Mouse (Mus musculus) heart, adult 2 months (tissue): ENCODE results near the gene Ushbp1. TPM values are rescaled to one million over a fixed set of nuclear protein-coding genes. Genes with fewer than 3 reads are reported as not detected.

Source experiments
- polyA plus RNA-seq: library from polyadenylated mRNA; depleted of rRNA; stranded (reverse); fragments of >200 nt; gene quantifications from 2 replicates; pipeline ENCODE4 v1.2.3, GENCODE M21; 2012; rRNA removed
- total RNA-seq, 2 experiments: library from RNA; stranded (reverse); gene quantifications; 2 replicates each; pipeline ENCODE4 v1.2.3; 2021

The Ushbp1 gene
- total and polyA plus RNA-seq, 3 experiments: 22.9 to 71.7 (median 23.9) TPM

Other genes starting within 250 kb of the Ushbp1 start
- 10 to 100 TPM; 20.1 to 22.8 TPM for gene Myo9b, start 123.1 kb downstream of the Ushbp1 start, total RNA-seq
- gene Myo9b, start 123.1 kb downstream of the Ushbp1 start, polyA plus RNA-seq: 15.0 and 15.9 TPM in 2 replicates
- 10 to 100 TPM; 24.2 to 29.0 TPM for gene Haus8, start 122.9 kb downstream of the Ushbp1 start, total RNA-seq
- gene Haus8, start 122.9 kb downstream of the Ushbp1 start, polyA plus RNA-seq: 11.9 and 12.1 TPM in 2 replicates
- 100 to 1,000 TPM; 140 to 169 TPM for gene Use1, start 29.0 kb downstream of the Ushbp1 start, total RNA-seq
- 112 and 120 TPM in 2 replicates for gene Use1, start 29.0 kb downstream of the Ushbp1 start, polyA plus RNA-seq
- gene Ocel1, start 24.5 kb downstream of the Ushbp1 start, total RNA-seq: 10 to 100 TPM; 12.4 to 15.2 TPM
- 8.0 and 9.1 TPM in 2 replicates for gene Ocel1, start 24.5 kb downstream of the Ushbp1 start, polyA plus RNA-seq
- gene Nr2f6, start 13.8 kb downstream of the Ushbp1 start, total RNA-seq: 10 to 100 TPM; 47.6 to 56.7 TPM
- 53.9 and 63.2 TPM in 2 replicates for gene Nr2f6, start 13.8 kb downstream of the Ushbp1 start, polyA plus RNA-seq
- gene Babam1, start 1.1 kb upstream of the Ushbp1 start, total RNA-seq: 10 to 100 TPM; 62.8 to 70.2 TPM
- gene Babam1, start 1.1 kb upstream of the Ushbp1 start, polyA plus RNA-seq: 88.7 and 91.3 TPM in 2 replicates
- gene Ankle1, start 10.2 kb upstream of the Ushbp1 start, total RNA-seq: not detected
- gene Ankle1, start 10.2 kb upstream of the Ushbp1 start, polyA plus RNA-seq: 0.15 and 0.31 TPM in 2 replicates
- gene Abhd8, start 67.9 kb upstream of the Ushbp1 start, total RNA-seq: 10 to 100 TPM; 25.8 to 26.5 TPM
- gene Abhd8, start 67.9 kb upstream of the Ushbp1 start, polyA plus RNA-seq: 30.4 and 38.3 TPM in 2 replicates
- gene Mrpl34, start 69.2 kb upstream of the Ushbp1 start, total RNA-seq: 100 to 1,000 TPM; 120 to 128 TPM
- 81.7 and 153 TPM in 2 replicates for gene Mrpl34, start 69.2 kb upstream of the Ushbp1 start, polyA plus RNA-seq
- 10 to 100 TPM; 30.4 to 31.8 TPM for gene Dda1, start 73.4 kb upstream of the Ushbp1 start, total RNA-seq
- gene Dda1, start 73.4 kb upstream of the Ushbp1 start, polyA plus RNA-seq: 51.8 and 51.9 TPM in 2 replicates
- 10 to 100 TPM; 15.6 to 16.3 TPM for gene Ano8, start 90.2 kb upstream of the Ushbp1 start, total RNA-seq
- 15.3 and 18.4 TPM in 2 replicates for gene Ano8, start 90.2 kb upstream of the Ushbp1 start, polyA plus RNA-seq
- gene Gtpbp3, start 92.3 kb upstream of the Ushbp1 start, total RNA-seq: 10 to 100 TPM; 16.6 to 20.5 TPM
- gene Gtpbp3, start 92.3 kb upstream of the Ushbp1 start, polyA plus RNA-seq: 18.4 and 19.8 TPM in 2 replicates
- gene Plvap, start 116.0 kb upstream of the Ushbp1 start, total RNA-seq: 10 to 100 TPM; 22.1 to 28.3 TPM
- gene Plvap, start 116.0 kb upstream of the Ushbp1 start, polyA plus RNA-seq: 37.2 and 42.9 TPM in 2 replicates
- not detected for gene Ccdc194, start 129.9 kb upstream of the Ushbp1 start, total RNA-seq
- 0.10 and 0.23 TPM in 2 replicates for gene Ccdc194, start 129.9 kb upstream of the Ushbp1 start, polyA plus RNA-seq
- gene Bst2, start 141.7 kb upstream of the Ushbp1 start, total RNA-seq: 10 to 100 TPM; 17.4 to 18.1 TPM
- gene Bst2, start 141.7 kb upstream of the Ushbp1 start, polyA plus RNA-seq: 69.8 and 85.9 TPM in 2 replicates
- gene Mvb12a, start 147.1 kb upstream of the Ushbp1 start, total RNA-seq: 10 to 100 TPM; 27.0 to 29.7 TPM
- gene Mvb12a, start 147.1 kb upstream of the Ushbp1 start, polyA plus RNA-seq: 51.6 and 53.7 TPM in 2 replicates
- under 1 TPM in 1 of 2 experiments, not detected in 1; 0.16 TPM for gene Tmem221, start 163.1 kb upstream of the Ushbp1 start, total RNA-seq
- 0.29 and 0.51 TPM in 2 replicates for gene Tmem221, start 163.1 kb upstream of the Ushbp1 start, polyA plus RNA-seq
- gene Nxnl1, start 170.8 kb upstream of the Ushbp1 start, total RNA-seq: under 1 TPM; 0.14 to 0.18 TPM
- gene Nxnl1, start 170.8 kb upstream of the Ushbp1 start, polyA plus RNA-seq: 0.12 TPM in 1 of 2 replicates, not detected in the other
- 100 to 1,000 TPM; 159 to 191 TPM for gene Slc27a1, start 173.1 kb upstream of the Ushbp1 start, total RNA-seq
- 227 and 281 TPM in 2 replicates for gene Slc27a1, start 173.1 kb upstream of the Ushbp1 start, polyA plus RNA-seq
- gene Pgls, start 196.4 kb upstream of the Ushbp1 start, total RNA-seq: 10 to 100 TPM; 58.6 to 66.3 TPM
- 53.2 and 80.4 TPM in 2 replicates for gene Pgls, start 196.4 kb upstream of the Ushbp1 start, polyA plus RNA-seq
- under 1 TPM; 0.78 to 0.82 TPM for gene Fam129c, start 201.8 kb upstream of the Ushbp1 start, total RNA-seq
- gene Fam129c, start 201.8 kb upstream of the Ushbp1 start, polyA plus RNA-seq: 1.7 and 2.4 TPM in 2 replicates
- 10 to 100 TPM; 39.3 to 39.6 TPM for gene Colgalt1, start 215.2 kb upstream of the Ushbp1 start, total RNA-seq
- gene Colgalt1, start 215.2 kb upstream of the Ushbp1 start, polyA plus RNA-seq: 55.8 and 76.6 TPM in 2 replicates